Mouse (Mus musculus) heart, postnatal 0 days (tissue): ENCODE results near the gene Dkc1. TPM values are rescaled to one million over a fixed set of nuclear protein-coding genes. Genes with fewer than 3 reads are reported as not detected.

Experiments used
- ATAC-seq: fragments of 200-750 bp; cut with Nextera tagmentation; 2 replicates; pipeline ENCODE4 v1.8.0; 2017; ENCODE audit warnings: low read depth, moderate number of reproducible peaks, moderate library complexity; ENCODE audit not compliant: insufficient read depth
- DNase-seq: peaks from one replicate; pipeline ENCODE4 v3.0.0-alpha.2; 2016; ENCODE audit warnings: low spot score
- H3K27ac ChIP-seq: fragments of 300-500 bp; sonication (generic); 2 replicates; pipeline ENCODE4 v1.5.1; 2014; ENCODE audit warnings: low read depth, mild to moderate bottlenecking
- H3K27me3 ChIP-seq: fragments of 300-500 bp; sonication (generic); 2 replicates; pipeline ENCODE4 v1.6.1; 2014; ENCODE audit warnings: low read length, mixed read lengths; ENCODE audit not compliant: control insufficient read depth, insufficient read depth
- H3K36me3 ChIP-seq: fragments of 300-500 bp; sonication (generic); replicated peaks from 2 replicates; pipeline ENCODE4 v1.6.1; 2014; ENCODE audit warnings: low read length, mixed read lengths; ENCODE audit not compliant: control insufficient read depth, insufficient read depth
- H3K4me1 ChIP-seq: fragments of 300-500 bp; sonication (generic); 2 replicates; pipeline ENCODE4 v1.6.1; 2014; ENCODE audit warnings: antibody characterized with exemption; ENCODE audit not compliant: control insufficient read depth, insufficient read depth
- H3K4me2 ChIP-seq: fragments of 300-500 bp; sonication (generic); 2 replicates; pipeline ENCODE4 v1.6.1; 2014; ENCODE audit warnings: low read depth, mild to moderate bottlenecking, low read length, moderate library complexity
- H3K4me3 ChIP-seq: fragments of 300-500 bp; sonication (generic); 2 replicates; pipeline ENCODE4 v1.5.1; 2014; ENCODE audit warnings: low read depth, low read length
- H3K9ac ChIP-seq: fragments of 300-500 bp; sonication (generic); replicated peaks from 2 replicates; pipeline ENCODE4 v1.6.1; 2014; ENCODE audit warnings: low read depth, low read length, mixed read lengths
- H3K9me3 ChIP-seq: fragments of 300-500 bp; sonication (generic); replicated peaks from 2 replicates; pipeline ENCODE4 v1.6.1; 2016; ENCODE audit warnings: low read length; ENCODE audit not compliant: control insufficient read depth
- CTCF ChIP-seq: IDR thresholded peaks from 2 replicates; pipeline ENCODE4 v1.5.1; 2016; ENCODE audit warnings: antibody characterized with exemption, control low read depth, low read depth
- EP300 ChIP-seq: IDR thresholded peaks from 2 replicates; pipeline ENCODE4 v1.6.1; 2016; ENCODE audit warnings: antibody characterized with exemption, low read depth
- WGBS: fragments of 180-500 bp; shearing (Covaris S2); extraction: QIAGEN DNeasy Blood & Tissue Kit; methylation state at CpG from one replicate; pipeline ENCODE4 v1.1.7; 2014; 5-methylcytosine and 5-hydroxymethylcytosine counted together
- polyA plus RNA-seq: library from polyadenylated mRNA; unstranded; fragments of >200 nt; fragmentation: Nextera tagmentation; extraction: Ambion mirVana; gene quantifications from 2 replicates; pipeline ENCODE4 v1.2.1, GENCODE M21; 2015
- total RNA-seq: library from RNA; depleted of rRNA; stranded (reverse); fragments of >200 nt; gene quantifications from 2 replicates; pipeline ENCODE4 v1.2.3, GENCODE M21; 2014; ENCODE audit warnings: low replicate concordance

The Dkc1 gene
- total and polyA plus RNA-seq, 2 experiments from 2014 or later: 10.5 to 44.8 TPM

DNA sequence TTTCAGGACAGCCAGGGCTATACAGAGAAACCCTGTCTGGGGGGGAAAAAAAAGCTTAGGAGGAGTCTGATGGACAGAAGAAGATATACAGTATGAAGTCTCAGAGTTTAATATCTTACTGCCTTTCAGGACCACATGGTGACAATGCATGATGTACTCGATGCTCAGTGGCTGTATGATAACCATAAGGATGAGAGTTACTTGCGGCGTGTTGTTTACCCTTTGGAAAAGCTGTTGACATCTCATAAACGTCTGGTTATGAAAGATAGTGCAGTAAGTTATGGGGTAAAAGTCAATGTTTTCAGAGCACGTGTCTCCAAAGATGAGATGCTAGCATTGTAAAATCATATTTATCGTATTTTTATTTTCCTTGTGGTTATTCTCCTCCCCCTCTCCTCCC lies 6.6 kb downstream of the Dkc1 start:
- 78% methylated on average over 6 of the region's 6 CpGs for WGBS
- Histone ChIP-seq H3K27me3 (no peaks in the 10 kb centered on the region), H3K4me1 (no peaks in the 10 kb centered on the region), H3K4me3 (no peak overlapping the region), H3K36me3 (peaks cover 48% of the 10 kb centered on the region), H3K9ac (no peak overlapping the region), H3K4me2 (no peak overlapping the region), H3K9me3 (no peaks in the 10 kb centered on the region), H3K27ac (no peak overlapping the region)
- DNase-seq (no peak), ATAC-seq (no peak)
- TF ChIP-seq EP300: no peak
- no peak for TF ChIP-seq CTCF

DNA sequence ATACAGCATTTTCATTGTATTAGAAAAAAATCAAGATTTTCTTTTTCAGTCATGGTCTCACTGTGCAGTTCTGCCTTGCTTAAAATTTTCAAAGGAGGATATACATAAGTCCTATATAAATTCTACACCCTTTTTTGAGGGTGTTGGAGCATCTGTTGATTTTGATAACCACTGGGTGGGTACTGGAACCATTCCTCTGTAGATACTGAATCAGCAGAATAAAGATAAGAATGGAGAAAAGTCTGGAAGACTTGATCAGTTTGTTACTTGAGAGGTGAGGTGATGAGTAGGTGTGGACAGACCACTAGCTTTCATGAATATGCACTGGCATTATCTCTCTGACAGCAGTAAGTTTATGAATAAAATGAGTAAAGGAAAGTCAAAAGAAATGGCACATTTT lies 19.9 kb downstream of the Dkc1 start:
- ATAC-seq: no peak
- Histone ChIP-seq H3K9ac (no peak overlapping the region), H3K27me3 (no peaks in the 10 kb centered on the region), H3K4me3 (no peak overlapping the region), H3K36me3 (peaks cover 14% of the 10 kb centered on the region), H3K4me1 (no peaks in the 10 kb centered on the region), H3K4me2 (no peak overlapping the region), H3K9me3 (no peaks in the 10 kb centered on the region), H3K27ac (no peak overlapping the region)
- DNase-seq: no peak
- TF ChIP-seq CTCF: no peak
- TF ChIP-seq EP300: no peak

DNA sequence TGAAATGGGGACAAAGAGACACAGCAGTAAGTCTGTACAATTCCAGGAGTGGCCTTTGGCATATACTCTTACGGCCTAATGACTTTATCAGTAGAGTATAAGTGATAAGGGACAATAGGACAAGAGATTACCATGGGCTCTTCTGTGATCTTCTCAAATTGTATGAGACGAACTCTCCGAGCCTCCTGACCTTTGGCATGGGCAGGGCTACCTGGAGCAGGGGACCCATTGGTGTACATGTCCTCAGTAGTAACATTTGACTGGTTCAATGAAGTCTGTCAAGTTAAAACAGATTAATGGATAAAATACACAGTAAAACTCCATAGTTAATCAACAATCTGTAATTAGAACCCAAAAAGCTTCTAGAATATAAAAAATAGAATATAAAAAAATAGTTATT lies 30.0 kb downstream of the Dkc1 start:
- Histone ChIP-seq H3K9me3 (no peaks in the 10 kb centered on the region), H3K4me1 (no peaks in the 10 kb centered on the region), H3K4me2 (no peak overlapping the region), H3K9ac (no peak overlapping the region), H3K36me3 (0 out of 2 replicates have a peak, but pooled peaks cover 10% of the 10 kb centered on the region), H3K27ac (no peak overlapping the region), H3K27me3 (no peaks in the 10 kb centered on the region), H3K4me3 (no peak overlapping the region)
- DNase-seq: no peak
- WGBS: 60% methylated on average over 3 of the region's 3 CpGs
- TF ChIP-seq CTCF (no peak), EP300 (no peak)
- ATAC-seq: no peak

DNA sequence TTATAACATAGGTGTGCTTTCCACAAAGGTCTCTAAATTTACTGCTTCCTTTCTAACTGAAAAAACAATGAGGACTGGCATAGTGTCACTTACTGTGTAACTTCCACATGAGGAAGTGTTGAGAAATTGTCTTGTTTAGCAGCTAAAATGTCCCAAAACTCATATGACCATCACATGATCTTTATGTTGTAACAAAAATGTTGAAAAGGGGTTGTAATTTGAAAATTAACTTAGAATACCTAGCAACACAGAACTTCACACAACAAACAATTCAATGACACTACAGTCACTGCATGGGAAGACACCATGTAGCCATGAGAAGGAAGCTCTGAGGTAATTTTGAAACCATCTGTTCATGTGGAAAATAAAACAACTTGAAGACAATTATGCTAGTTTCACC lies 31.2 kb downstream of the Dkc1 start:
- Histone ChIP-seq H3K36me3 (0 out of 2 replicates have a peak, but pooled peaks cover 10% of the 10 kb centered on the region), H3K27ac (no peak overlapping the region), H3K9me3 (no peaks in the 10 kb centered on the region), H3K27me3 (no peaks in the 10 kb centered on the region), H3K9ac (no peak overlapping the region), H3K4me1 (no peaks in the 10 kb centered on the region), H3K4me2 (no peak overlapping the region), H3K4me3 (no peak overlapping the region)
- ATAC-seq (no peak), DNase-seq (no peak)
- TF ChIP-seq EP300 (no peak), CTCF (no peak)

DNA sequence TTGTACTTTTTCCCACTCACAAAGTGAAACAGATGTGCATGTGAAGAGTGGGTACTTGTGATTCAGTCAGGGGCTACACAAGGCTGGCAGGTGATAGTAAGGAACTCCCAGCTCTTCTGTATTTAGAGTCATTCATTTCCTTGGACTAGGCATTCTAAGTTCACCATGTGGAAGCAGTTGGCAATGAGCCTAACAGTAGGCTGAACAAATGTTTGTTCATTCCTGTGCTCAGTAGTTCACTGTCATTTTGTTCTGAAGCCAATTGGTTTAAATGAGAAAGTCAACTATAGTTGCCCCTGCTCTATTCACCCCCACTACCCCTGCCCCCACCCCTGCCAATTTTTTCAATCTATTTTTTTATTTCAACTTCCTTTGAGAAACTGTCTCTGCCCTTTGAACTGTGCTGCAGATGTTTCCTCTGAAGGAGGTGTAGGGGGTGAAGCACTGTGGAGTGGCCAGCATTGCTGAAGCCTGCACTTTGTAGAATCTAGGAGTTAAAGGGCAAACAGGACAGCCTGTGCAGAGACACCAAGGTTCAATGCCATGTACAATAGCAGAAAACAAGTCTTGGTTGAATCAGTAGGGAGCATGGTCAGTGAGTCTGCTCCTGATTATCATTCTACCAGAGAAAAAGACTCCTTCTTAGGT lies 32.8 kb downstream of the Dkc1 start:
- Histone ChIP-seq H3K9me3 (no peaks in the 10 kb centered on the region), H3K4me3 (no peak overlapping the region), H3K4me1 (no peaks in the 10 kb centered on the region), H3K9ac (no peak overlapping the region), H3K4me2 (no peak overlapping the region), H3K27me3 (no peaks in the 10 kb centered on the region), H3K27ac (no peak overlapping the region), H3K36me3 (0 out of 2 replicates have a peak, but pooled peaks cover 10% of the 10 kb centered on the region)
- DNase-seq (peak; percentile 6), ATAC-seq (no peak)
- TF ChIP-seq EP300: no peak
- no peak for TF ChIP-seq CTCF

DNA sequence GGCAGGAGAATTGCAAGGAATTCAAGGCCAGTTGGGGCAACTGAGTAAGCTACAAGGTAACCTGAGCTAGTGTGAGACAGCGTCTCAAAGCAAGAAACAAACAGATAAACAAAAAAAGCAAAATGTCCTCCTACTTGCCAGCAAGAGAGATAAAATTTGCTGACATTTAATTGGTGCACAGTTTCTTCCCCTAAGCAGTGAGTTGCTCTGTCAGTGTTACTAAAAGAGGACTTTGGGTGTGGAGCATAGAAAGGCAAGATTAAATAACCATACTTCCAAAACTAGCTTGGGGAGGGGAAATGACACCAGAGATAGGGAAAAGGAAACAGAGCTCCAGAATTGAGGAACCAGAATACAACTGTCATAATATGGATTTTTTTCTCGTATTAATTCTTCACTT lies 33.8 kb downstream of the Dkc1 start:
- WGBS: 34% methylated on average over 2 of the region's 2 CpGs
- Histone ChIP-seq H3K27me3 (no peaks in the 10 kb centered on the region), H3K27ac (no peak overlapping the region), H3K4me1 (no peaks in the 10 kb centered on the region), H3K4me2 (peak overlapping the region; percentile 38), H3K36me3 (0 out of 2 replicates have a peak, but pooled peaks cover 10% of the 10 kb centered on the region), H3K4me3 (peak overlapping the region; percentile 4; the same call in 1 of the 2 replicates), H3K9ac (no peak overlapping the region), H3K9me3 (no peaks in the 10 kb centered on the region)
- TF ChIP-seq EP300: no peak
- no peak for TF ChIP-seq CTCF
- DNase-seq: peak; percentile 7
- ATAC-seq: no peak
